Mouse (Mus musculus) midbrain, postnatal 0 days (tissue): ENCODE measurements around the gene Sept12. TPM values are rescaled to one million over a fixed set of nuclear protein-coding genes. Genes with fewer than 3 reads are reported as not detected.

Experiments
- ATAC-seq: fragments of 200-750 bp; cut with Nextera tagmentation; 2 replicates; pipeline ENCODE4 v1.8.0; 2017; ENCODE audit warnings: moderate number of reproducible peaks, mild to moderate bottlenecking, moderate TSS enrichment, moderate library complexity; ENCODE audit not compliant: low FRiP score
- DNase-seq: peaks from one replicate; pipeline ENCODE4 v3.0.0-alpha.2; 2015; ENCODE audit warnings: low spot score
- H3K27ac ChIP-seq: fragments of 300-500 bp; sonication (generic); 2 replicates; pipeline ENCODE4 v1.5.1; 2014; ENCODE audit warnings: low read depth, mild to moderate bottlenecking, low read length, mixed read lengths
- H3K27me3 ChIP-seq: fragments of 300-500 bp; sonication (generic); 2 replicates; pipeline ENCODE4 v1.6.1; 2014; ENCODE audit warnings: low read length, control low read depth, mixed read lengths; ENCODE audit not compliant: insufficient read depth
- H3K36me3 ChIP-seq: fragments of 300-500 bp; sonication (generic); 2 replicates; pipeline ENCODE4 v1.6.1; 2014; ENCODE audit warnings: low read length, control low read depth, mixed read lengths; ENCODE audit not compliant: insufficient read depth
- H3K4me1 ChIP-seq: fragments of 300-500 bp; sonication (generic); 2 replicates; pipeline ENCODE4 v1.6.1; 2014; ENCODE audit warnings: mild to moderate bottlenecking, control low read depth, antibody characterized with exemption, low read length, mixed read lengths; ENCODE audit not compliant: insufficient read depth
- H3K4me2 ChIP-seq: fragments of 300-500 bp; sonication (generic); 2 replicates; pipeline ENCODE4 v1.6.1; 2014; ENCODE audit warnings: low read depth, mild to moderate bottlenecking, low read length, mixed read lengths; ENCODE audit not compliant: poor library complexity, severe bottlenecking
- H3K4me3 ChIP-seq: fragments of 300-500 bp; sonication (generic); 2 replicates; pipeline ENCODE4 v1.5.1; 2014; ENCODE audit warnings: low read depth, mild to moderate bottlenecking, low read length, moderate library complexity
- H3K9ac ChIP-seq: fragments of 300-500 bp; sonication (generic); replicated peaks from 2 replicates; pipeline ENCODE4 v1.6.1; 2014; ENCODE audit warnings: mild to moderate bottlenecking, low read length, moderate library complexity, mixed read lengths; ENCODE audit not compliant: poor library complexity, severe bottlenecking
- H3K9me3 ChIP-seq: fragments of 300-500 bp; sonication (generic); 2 replicates; pipeline ENCODE4 v1.6.1; 2016; ENCODE audit warnings: low read length, control low read depth
- CTCF ChIP-seq: IDR thresholded peaks from 2 replicates; pipeline ENCODE4 v1.5.1; 2016; ENCODE audit warnings: antibody characterized with exemption, mild to moderate bottlenecking
- WGBS: fragments of 180-500 bp; shearing (Covaris S2); extraction: QIAGEN DNeasy Blood & Tissue Kit; methylation state at CpG from one replicate; pipeline ENCODE4 v1.1.7; 2014; 5-methylcytosine and 5-hydroxymethylcytosine counted together
- polyA plus RNA-seq: library from polyadenylated mRNA; unstranded; fragments of >200 nt; fragmentation: Nextera tagmentation; extraction: Ambion mirVana; gene quantifications from 2 replicates; pipeline ENCODE4 v1.2.1, GENCODE M21; 2015
- total RNA-seq: library from RNA; depleted of rRNA; stranded (reverse); fragments of >200 nt; gene quantifications from 2 replicates; pipeline ENCODE4 v1.2.3, GENCODE M21; 2014; rRNA removed

Sept12 gene
- not detected in 2 replicates for total RNA-seq
- polyA plus RNA-seq = not detected in 2 replicates

GRCm38 (mm10) chr16:4997553-4997952, at the start of gene Sept12:
TSS of gene Sept12 (minus strand) at chr16:4997852.
- DNase-seq = no peak
- no peak for ATAC-seq
- H3K4me3 ChIP-seq = no peak within 1 kb of the TSS
- no peaks in the 10 kb centered on the region for H3K9me3 ChIP-seq
- no peaks in the 10 kb centered on the region for H3K4me1 ChIP-seq
- no peak within 1 kb of the TSS for H3K4me2 ChIP-seq
- WGBS = 65% methylated on average over 2 of the region's 3 CpGs
- no peak within 1 kb of the TSS for H3K9ac ChIP-seq
- no peak within 1 kb of the TSS for H3K27ac ChIP-seq
- TF ChIP-seq CTCF = no peak
- no peaks in the 10 kb centered on the region for H3K27me3 ChIP-seq
- no peaks in the 10 kb centered on the region for H3K36me3 ChIP-seq

DNA sequence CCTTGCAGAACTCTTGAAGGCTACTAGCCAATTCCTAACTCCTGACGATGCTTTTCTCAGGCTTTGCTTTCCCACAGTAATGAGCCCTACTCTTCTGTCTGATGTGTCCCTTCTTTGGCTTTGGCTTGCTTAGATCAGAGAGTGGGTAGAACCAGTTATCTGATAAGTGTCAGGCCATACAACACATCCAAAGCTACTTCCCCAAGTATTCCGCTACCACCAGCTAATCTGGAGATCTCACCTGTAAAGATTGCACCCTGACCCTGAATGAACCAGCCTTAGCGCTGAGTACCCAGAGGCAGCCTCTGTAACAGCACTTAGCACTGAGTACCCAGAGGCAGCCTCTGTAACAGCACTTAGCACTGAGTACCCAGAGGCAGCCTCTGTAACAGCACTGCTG, 47.7 kb upstream of the Sept12 start:
- no peak for TF ChIP-seq CTCF
- no peak overlapping the region for H3K27ac ChIP-seq
- no peak overlapping the region for H3K4me2 ChIP-seq
- 0 out of 2 replicates have a peak, but pooled peaks cover 4% of the 10 kb centered on the region for H3K4me1 ChIP-seq
- peaks cover 34% of the 10 kb centered on the region for H3K36me3 ChIP-seq
- H3K4me3 ChIP-seq = no peak overlapping the region
- ATAC-seq (no peak), DNase-seq (no peak)
- no peak overlapping the region for H3K9ac ChIP-seq
- no peaks in the 10 kb centered on the region for H3K27me3 ChIP-seq
- H3K9me3 ChIP-seq = no peaks in the 10 kb centered on the region
- WGBS = 96% methylated on average over 3 of the region's 3 CpGs

- no peaks in the 10 kb centered on the region for H3K9me3 ChIP-seq
- H3K4me2 ChIP-seq = no peak overlapping the region
- DNase-seq (no peak), ATAC-seq (no peak)
- no peaks in the 10 kb centered on the region for H3K4me1 ChIP-seq
- no peak overlapping the region for H3K9ac ChIP-seq
- WGBS = 87% methylated on average over 5 of the region's 5 CpGs
- H3K36me3 ChIP-seq = peaks cover 67% of the 10 kb centered on the region
- no peak overlapping the region for H3K27ac ChIP-seq
- H3K27me3 ChIP-seq = no peaks in the 10 kb centered on the region
- no peak overlapping the region for H3K4me3 ChIP-seq
- no peak for TF ChIP-seq CTCF
Measured at GRCm38 (mm10) chr16:5036649-5037234, 39.1 kb upstream of the Sept12 start.

- Histone ChIP-seq H3K4me2 (no peak overlapping the region), H3K9ac (no peak overlapping the region), H3K27me3 (no peaks in the 10 kb centered on the region), H3K9me3 (no peaks in the 10 kb centered on the region), H3K4me1 (no peaks in the 10 kb centered on the region), H3K36me3 (peaks cover 77% of the 10 kb centered on the region), H3K4me3 (no peak overlapping the region), H3K27ac (no peak overlapping the region)
- DNase-seq (no peak), ATAC-seq (no peak)
- no peak for TF ChIP-seq CTCF
- 98% methylated on average over 3 of the region's 3 CpGs for WGBS
Measured at GRCm38 (mm10) chr16:5035591-5035990, 37.9 kb upstream of the Sept12 start.

GRCm38 (mm10) chr16:5029847-5030246, 32.2 kb upstream of the Sept12 start:
- 53% methylated on average over 2 of the region's 2 CpGs for WGBS
- no peak for TF ChIP-seq CTCF
- Histone ChIP-seq H3K4me2 (no peak overlapping the region), H3K36me3 (peaks cover 84% of the 10 kb centered on the region), H3K4me1 (no peaks in the 10 kb centered on the region), H3K27me3 (no peaks in the 10 kb centered on the region), H3K4me3 (no peak overlapping the region), H3K9ac (no peak overlapping the region), H3K9me3 (no peaks in the 10 kb centered on the region), H3K27ac (no peak overlapping the region)
- DNase-seq = no peak
- ATAC-seq = no peak

DNA sequence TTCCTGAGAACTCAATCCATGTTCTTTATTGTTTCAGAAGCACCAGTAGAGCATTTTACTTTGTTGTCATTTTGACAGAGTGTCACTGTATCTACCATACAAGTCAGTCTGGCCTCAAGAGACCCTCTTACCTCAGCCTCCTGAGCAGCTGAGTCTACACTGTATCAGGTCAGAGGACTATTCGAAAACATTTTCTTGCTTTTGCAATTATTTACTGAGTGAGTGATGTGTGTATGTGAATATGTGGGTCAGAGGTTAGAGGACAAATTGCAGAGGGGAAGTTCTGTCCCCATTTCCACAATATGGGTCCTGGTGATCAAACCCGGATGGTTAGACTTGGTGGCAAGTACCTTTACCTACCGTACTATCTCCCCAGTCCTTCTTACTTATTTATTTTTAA, 26.4 kb upstream of the Sept12 start:
- Histone ChIP-seq H3K4me3 (no peak overlapping the region), H3K9ac (no peak overlapping the region), H3K9me3 (no peaks in the 10 kb centered on the region), H3K4me2 (no peak overlapping the region), H3K36me3 (peaks cover 84% of the 10 kb centered on the region), H3K27me3 (no peaks in the 10 kb centered on the region), H3K27ac (no peak overlapping the region), H3K4me1 (no peaks in the 10 kb centered on the region)
- no peak for TF ChIP-seq CTCF
- 93% methylated on average over 3 of the region's 3 CpGs for WGBS
- DNase-seq (no peak), ATAC-seq (no peak)
